Mouse (Mus musculus): Measurements from ENCODE around the gene Cyfip1. TPM values are rescaled to one million over a fixed set of nuclear protein-coding genes. Genes with fewer than 3 reads are reported as not detected.
"Not testable (repeated sequence)": the region's sequence is repeated elsewhere in the genome, so short reads cannot be mapped to it uniquely, and the experiment has no call there.

Cyfip1 gene
- polyA plus RNA-seq, 1 experiment = 42.0 TPM

GRCm38 (mm10) chr7:55859956-55860355, 18.4 kb downstream of the Cyfip1 start:
- WGBS = 75% methylated on average over 6 of the region's 6 CpGs
- no peak for DNase-seq (ENCODE audit: low read depth, low spot score)

GRCm38 (mm10) chr7:55861175-55861574, 19.6 kb downstream of the Cyfip1 start:
- 87% methylated on average over 4 of the region's 4 CpGs for WGBS

DNA sequence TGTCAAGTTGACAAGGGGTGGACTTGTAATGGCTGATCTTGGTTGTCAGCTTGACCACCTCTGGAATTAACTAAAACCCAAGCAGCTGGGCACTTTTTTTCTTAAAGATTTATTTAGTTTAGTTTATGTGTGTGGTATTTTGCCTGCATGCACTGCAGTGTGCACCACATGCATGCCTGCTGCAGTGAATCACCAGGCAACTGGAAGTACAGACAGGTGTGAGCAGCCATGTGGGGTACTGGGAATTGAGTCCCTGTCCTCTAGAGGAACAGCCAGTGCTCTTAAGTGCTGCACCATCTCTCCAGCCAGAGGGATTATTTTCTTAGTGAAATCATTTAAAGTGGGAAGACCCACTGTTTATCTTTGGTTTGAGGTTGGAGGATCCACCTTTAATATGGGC, 23.5 kb downstream of the Cyfip1 start:
- DNase-seq (ENCODE audit: low read depth, low spot score) = no peak

More at GRCm38 (mm10) chr7:55861175-55861574, 19.6 kb downstream of the Cyfip1 start:
- no peak for DNase-seq (ENCODE audit: low read depth, low spot score)

DNA sequence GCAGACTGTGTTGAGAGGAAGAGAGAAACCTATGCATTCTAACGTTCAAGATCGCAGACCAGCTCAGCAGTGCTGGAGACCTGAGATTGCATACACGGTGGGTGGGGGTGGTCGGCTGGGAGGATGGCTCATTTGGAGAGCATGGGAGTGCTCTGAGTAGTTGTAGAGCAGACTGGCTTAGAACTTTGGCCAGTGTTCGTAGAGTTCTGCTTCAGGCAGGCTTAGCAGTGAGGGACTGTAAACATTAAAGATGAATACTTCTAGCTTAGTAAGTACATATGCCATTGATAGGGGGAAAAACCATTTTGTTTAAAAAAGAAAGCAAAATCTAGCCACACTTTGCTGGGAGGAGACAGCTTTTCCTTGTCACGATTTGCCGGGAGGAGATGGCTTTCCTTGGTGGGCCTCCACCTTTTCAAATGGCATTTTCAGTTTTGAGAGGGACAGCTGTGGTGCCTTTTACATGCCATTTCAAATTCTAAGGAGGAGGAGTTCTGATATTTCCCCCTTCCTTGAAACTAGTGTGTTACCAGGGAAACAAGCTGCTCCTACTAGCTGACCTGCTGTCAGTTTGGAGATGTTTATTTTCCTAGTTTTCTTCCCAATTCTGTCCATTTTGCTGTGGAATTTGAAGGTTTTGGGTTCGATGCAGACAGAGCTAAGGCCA, 24.3 kb downstream of the Cyfip1 start:
- 75% methylated on average over 8 of the region's 8 CpGs for WGBS
- DNase-seq (ENCODE audit: low read depth, low spot score) = no peak

DNA sequence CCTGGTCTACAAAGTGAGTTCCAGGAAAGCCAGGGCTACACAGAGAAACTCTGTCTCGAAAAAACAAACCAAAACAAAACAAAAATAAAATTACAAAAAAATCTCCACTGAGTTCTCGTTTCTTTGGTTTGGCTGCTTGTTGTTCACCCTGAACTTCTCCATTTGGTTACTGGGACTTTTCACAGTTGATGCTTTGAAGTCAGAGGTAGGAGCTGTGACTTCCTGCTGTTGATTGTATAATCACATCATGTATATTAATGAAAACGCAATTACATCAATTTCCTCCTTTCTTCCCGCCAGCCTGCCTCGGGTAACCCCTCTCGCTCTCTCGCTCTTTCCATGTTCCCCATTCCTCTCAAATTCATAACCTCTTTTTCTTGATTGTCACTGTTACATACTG, 26.7 kb downstream of the Cyfip1 start:
- 86% methylated on average over 7 of the region's 7 CpGs for WGBS
- DNase-seq (ENCODE audit: low read depth, low spot score) = no peak

DNA sequence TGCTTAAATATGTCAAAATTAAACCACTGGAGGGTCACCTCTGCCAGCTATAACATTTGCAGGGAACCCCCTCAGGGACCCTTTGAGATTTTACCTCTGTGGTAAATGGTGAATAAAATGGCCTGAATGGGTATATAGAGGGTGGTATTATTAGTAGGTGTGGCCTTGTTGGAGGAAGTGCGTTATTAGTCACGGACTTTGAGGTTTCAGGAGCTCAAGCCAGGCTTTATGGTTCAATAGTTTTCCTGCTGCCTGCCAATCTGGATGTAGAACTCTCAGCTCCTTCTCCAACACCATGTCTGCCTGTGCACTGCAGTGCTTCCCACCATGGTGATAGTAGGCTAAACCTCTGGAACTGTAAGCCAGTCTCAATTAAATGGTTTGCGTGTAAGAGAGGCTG, 27.7 kb downstream of the Cyfip1 start:
- no peak for DNase-seq (ENCODE audit: low read depth, low spot score)
- 54% methylated on average over 3 of the region's 3 CpGs for WGBS

DNA sequence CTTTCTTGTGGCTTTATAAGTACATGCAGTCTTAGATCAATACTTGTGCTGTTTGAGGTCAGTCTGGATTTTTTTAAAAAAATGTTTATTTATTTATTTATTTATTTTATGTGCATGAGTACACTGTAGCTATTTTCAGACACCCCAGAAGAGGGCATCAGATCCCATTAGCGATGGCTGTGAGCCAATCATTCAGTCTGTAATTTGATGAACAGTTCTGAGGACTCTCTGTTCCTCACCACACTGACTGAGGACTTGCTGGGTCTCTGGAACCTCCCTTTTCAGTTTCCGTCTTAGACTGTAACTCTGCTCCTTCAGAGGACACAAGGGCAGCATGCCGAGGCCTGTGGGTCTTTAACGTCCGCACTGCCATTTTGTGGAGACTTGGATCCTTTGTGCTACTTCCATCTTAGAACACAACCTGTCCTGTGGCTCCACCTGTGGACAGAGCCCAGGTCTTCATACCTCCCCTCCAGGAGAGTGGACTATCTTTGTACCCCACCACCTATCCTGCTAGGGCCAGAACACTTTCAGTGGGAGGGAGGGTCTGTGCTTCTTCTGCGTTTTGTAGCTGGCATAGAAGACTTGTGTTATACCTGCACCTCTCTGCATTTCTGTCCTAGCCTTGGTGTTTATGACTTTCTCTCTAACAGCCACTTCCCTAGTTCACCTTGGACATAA, 28.9 kb downstream of the Cyfip1 start:
- no peak for DNase-seq (ENCODE audit: low read depth, low spot score)
- WGBS = 91% methylated on average over 6 of the region's 6 CpGs

DNA sequence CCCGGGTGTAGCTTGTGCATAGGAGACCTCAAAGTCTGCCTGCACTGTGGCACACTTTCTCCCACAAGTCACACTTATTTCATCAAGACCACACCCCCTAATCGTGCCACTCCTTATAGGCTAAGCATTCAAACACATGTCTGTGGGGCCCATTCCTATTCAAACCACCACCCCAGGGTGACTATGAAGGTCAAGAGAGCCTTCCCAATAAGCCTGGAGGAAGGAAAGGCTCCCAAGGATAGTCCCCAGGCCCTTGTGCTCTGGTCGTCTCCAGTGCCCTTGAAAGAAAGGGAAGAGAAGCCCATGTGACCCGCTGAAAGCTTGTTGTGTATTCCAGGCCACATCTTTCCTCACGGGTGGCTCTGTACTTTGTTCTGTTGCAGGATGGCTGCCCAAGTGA, 29.9 kb downstream of the Cyfip1 start:
- no peak for DNase-seq (ENCODE audit: low read depth, low spot score)
- WGBS = 72% methylated on average over 5 of the region's 5 CpGs

- DNase-seq (ENCODE audit: low read depth, low spot score) = no peak
- 90% methylated on average over 7 of the region's 7 CpGs for WGBS
Measured at GRCm38 (mm10) chr7:55874703-55875102, 33.2 kb downstream of the Cyfip1 start.

DNA sequence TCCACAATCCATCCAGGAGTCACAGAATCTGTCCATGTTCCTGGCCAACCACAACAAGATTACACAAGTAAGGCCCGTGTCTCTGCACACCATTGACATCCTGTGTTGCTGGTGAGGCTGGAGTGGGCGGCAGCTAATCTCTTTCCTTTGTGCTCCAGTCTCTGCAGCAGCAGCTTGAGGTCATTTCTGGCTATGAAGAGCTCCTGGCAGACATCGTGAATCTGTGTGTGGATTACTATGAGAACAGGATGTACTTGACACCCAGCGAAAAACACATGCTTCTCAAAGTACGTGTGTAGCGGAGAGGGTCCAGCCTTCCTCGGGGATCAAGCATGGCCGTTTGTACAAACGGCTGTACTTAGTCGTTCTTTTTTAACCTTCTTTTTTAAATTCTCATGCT, 36.2 kb downstream of the Cyfip1 start:
- DNase-seq (ENCODE audit: low read depth, low spot score) = no peak
- WGBS = 83% methylated on average over 10 of the region's 10 CpGs

GRCm38 (mm10) chr7:55880882-55881281, 39.3 kb downstream of the Cyfip1 start:
- 91% methylated on average over 9 of the region's 9 CpGs for WGBS
- DNase-seq (ENCODE audit: low read depth, low spot score) = no peak

- 91% methylated on average over 4 of the region's 4 CpGs for WGBS
- no peak for DNase-seq (ENCODE audit: low read depth, low spot score)
Measured at GRCm38 (mm10) chr7:55888603-55889002, 47.1 kb downstream of the Cyfip1 start.

DNA sequence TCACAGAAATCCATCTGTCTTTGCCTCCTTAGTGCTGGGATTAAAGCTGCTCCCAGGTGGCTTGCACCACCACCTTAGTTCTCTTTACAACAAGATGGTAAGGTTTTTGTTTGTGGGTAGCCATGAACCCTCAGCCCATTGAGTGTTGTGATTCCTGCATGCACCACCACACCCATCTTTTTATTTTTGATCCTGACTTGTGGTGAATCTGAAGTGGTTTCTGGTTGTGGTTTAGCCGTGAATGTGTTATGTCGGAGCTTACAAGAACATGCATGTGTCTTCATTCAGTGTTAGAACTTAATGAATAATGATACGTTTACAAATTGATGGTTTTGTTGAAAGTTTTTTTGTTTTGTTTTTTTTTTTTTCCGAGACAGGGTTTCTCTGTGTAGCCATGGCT, 48.5 kb downstream of the Cyfip1 start:
- 90% methylated on average over 4 of the region's 4 CpGs for WGBS
- DNase-seq (ENCODE audit: low read depth, low spot score) = no peak

DNA sequence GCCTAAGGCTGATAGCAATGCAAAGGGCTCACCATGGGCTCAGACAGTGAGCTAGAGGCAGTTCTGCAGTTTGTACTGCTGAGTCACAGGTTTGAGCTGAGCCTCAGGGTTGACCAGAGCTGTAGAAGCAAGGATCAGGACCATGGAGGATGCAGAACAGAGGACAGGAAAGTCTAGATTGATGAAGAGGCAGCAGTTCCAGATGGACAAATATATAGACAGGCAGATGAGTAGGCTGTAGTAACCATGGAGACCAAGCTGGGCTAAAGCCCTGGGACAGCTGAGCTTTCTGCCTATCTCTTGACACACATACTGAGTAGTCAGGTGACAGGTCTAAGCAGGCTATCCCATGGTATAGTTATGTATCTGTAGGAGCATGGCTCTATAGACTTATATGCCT, 49.2 kb downstream of the Cyfip1 start:
- no peak for DNase-seq (ENCODE audit: low read depth, low spot score)

DNA sequence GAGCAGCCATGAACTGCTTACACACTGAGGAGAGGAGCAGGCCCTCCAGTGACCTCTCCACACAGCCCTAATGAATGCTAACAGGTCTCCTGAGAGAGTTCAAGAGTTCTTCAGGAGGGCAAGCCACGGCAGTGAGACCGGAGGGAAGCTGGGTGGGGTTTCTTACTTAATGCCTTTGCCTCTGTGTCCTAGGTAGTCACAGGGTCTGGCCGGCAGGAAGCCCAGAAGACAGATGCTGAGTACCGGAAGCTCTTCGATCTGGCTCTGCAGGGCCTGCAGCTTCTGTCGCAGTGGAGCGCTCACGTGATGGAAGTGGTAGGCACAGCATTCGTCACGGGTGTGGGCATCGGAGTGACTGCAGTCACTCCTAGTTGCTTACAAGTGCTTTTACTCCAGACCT, 50.3 kb downstream of the Cyfip1 start:
- no peak for DNase-seq (ENCODE audit: low read depth, low spot score)
- WGBS = 85% methylated on average over 11 of the region's 11 CpGs

GRCm38 (mm10) chr7:55903766-55904165, 62.2 kb downstream of the Cyfip1 start:
- DNase-seq (ENCODE audit: low read depth, low spot score) = no peak
- 82% methylated on average over 5 of the region's 5 CpGs for WGBS

DNA sequence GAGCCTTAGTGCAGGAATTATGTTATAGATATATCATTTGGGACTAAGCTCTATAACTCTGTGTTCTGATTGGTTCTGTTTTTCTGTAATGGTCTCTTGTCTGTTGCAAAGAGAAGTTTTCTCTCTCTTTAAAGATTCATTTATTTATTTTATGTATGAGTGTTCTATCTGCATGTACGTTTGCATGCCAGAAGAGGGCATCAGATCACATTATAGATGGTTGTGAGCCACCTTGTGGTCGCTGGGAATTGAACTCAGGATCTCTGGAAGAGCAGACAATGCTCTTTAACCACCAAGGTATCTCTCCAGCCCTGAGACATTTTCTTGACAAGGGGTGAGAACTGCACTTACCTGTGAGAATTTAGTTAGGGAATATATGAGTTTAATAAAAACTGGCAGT, 63.9 kb downstream of the Cyfip1 start:
- 80% methylated on average over 2 of the region's 2 CpGs for WGBS
- no peak for DNase-seq (ENCODE audit: low read depth, low spot score)

DNA sequence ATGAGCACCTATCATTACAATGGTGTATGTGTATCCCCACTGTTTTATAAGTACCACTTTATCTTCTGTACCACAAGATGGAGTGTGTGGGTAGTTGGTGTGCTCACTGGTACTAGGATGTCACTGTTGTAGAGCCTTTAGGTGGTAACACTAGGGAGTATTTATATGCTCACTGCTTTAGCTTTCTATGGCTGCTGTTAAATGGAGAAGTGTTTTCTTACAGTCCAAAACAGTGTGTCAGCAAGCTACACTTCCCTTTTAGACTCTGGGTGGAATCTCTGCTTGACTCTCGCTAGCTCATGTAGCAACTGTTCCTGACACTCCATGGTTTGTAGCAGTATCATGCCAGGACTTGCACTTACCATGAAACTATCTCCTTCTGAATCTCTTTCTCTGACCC, 68.0 kb downstream of the Cyfip1 start:
- 94% methylated on average over 1 of the region's 1 CpGs for WGBS
- DNase-seq (ENCODE audit: low read depth, low spot score) = no peak

GRCm38 (mm10) chr7:55910356-55910755, 68.8 kb downstream of the Cyfip1 start:
- no peak for DNase-seq (ENCODE audit: low read depth, low spot score)
- 69% methylated on average over 2 of the region's 2 CpGs for whole genome bisulfite sequencing

DNA sequence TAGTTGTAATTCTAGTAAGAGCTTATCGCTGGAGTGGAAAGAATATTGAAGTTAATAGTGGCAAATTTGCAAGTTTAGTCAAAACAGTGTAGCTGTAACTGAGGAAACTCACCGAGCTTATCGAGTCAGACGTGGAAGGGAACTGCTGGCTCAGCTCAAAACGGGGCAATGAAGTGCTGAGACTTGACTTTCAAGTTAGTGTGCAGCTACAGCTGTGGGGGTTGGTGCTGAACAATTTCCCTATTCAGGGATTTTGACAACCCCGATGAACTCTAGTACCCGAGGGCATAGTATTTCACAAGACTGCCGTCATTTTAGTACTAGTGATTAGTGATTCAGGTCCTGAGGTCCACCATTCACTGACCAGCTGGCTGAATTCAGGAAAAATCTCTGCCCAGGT, 69.8 kb downstream of the Cyfip1 start:
- DNase-seq (ENCODE audit: low read depth, low spot score) = no peak
- whole genome bisulfite sequencing = 86% methylated on average over 8 of the region's 8 CpGs

DNA sequence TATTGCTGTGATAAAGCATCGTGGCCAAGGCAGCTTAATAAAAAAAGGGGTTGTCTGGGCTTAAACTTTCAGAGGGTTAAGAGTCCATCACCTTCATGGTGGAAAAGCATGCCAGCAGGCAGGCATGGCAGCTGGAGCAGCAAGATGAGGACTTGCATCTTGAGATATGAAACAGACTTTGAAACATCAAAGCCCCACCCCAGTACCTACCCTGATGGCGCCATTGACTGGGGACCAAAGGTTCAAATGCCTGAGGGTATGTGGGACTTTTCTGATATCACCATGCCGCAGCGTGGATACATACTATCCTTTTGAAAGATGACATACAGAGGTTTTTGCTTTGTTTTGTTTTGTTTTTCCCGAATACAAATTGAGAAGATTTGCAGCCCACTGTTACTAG, 70.6 kb downstream of the Cyfip1 start:
- no peak for DNase-seq (ENCODE audit: low read depth, low spot score)
- WGBS = 97% methylated on average over 5 of the region's 5 CpGs

GRCm38 (mm10) chr7:55918365-55918764, 76.8 kb downstream of the Cyfip1 start:
- DNase-seq (ENCODE audit: low read depth, low spot score) = not testable (repeated sequence)
- 93% methylated on average over 11 of the region's 11 CpGs for WGBS

Measured in large intestine, adult 2 months (tissue).